Mouse (Mus musculus) bone marrow, adult 2 months (tissue): ENCODE measurements at regions not wholly inside any gene's neighbourhood (a gene's known extent, or its start where the extent isn't known, plus 50 kb on each side); places are given as distances from the start of the nearest gene placed in this dataset.

ENCODE experiments used
- CTCF ChIP-seq: fragments of 200-500 bp; IDR thresholded peaks from 2 replicates; pipeline ENCODE4 v1.5.1; 2011; ENCODE audit warnings: low read length, control low read depth; ENCODE audit not compliant: control insufficient read depth, insufficient read depth
- POLR2A ChIP-seq: fragments of 200-500 bp; IDR thresholded peaks from 2 replicates; pipeline ENCODE4 v1.6.1; 2011; ENCODE audit warnings: low read depth, mild to moderate bottlenecking, control low read depth, low read length, borderline replicate concordance; ENCODE audit not compliant: control insufficient read depth

DNA sequence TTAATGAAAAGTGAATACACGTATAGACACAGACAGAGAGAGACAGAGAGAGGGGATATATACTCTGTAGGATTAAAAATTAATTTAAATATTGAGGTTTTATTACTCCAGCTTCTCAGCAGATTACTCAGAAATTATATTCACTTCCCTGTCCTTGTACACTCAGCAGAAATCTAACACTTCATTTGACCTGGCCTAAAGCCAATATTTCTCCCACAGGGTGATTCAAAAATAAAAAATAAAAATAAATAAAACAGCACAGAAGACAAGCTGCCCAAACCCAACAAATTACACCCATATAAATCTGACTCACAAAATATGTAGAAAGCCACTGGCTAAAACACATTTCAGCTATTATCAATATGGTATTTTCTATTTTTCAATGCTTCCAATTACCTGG, 334.8 kb downstream of the Gm11361 start:
- TF ChIP-seq POLR2A, result no peak
- no peak for TF ChIP-seq CTCF
